Mouse (Mus musculus): ENCODE results near the gene 9630041A04Rik. TPM values are rescaled to one million over a fixed set of nuclear protein-coding genes. Genes with fewer than 3 reads are reported as not detected.

9630041A04Rik gene
- total RNA-seq, 1 experiment: not detected

DNA sequence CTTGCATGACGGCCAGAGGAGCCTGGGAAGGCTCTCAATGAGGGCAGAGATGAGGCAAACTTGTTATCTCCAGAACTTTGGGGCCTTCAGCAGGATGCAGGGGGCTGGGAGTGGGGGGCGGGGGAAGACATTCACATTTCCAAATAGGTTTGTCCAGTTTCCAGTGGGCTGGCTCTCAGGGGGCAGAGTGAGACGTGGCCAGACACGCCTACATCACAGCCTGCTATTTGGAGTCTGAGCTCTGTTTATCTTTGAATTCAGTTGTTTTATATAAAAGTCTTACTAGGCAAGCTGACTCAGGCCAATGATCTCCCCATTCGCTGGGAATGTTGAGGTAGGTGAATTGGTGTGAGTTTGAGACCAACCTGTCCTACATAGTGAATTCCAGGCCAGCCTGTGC lies 1.5 kb downstream of the 9630041A04Rik start:
- no peak for DNase-seq (ENCODE audit: low read depth, low spot score)
- Histone ChIP-seq H3K27ac (ENCODE audit: insufficient read depth, low read depth, low read length, poor library complexity, severe bottlenecking) (no peak overlapping the region), H3K36me3 (ENCODE audit: control insufficient read depth, insufficient read depth, low read length, poor library complexity, severe bottlenecking) (no peaks in the 10 kb centered on the region), H3K4me3 (ENCODE audit: insufficient read depth in 1 of 2, low read depth in 1 of 2, low read length in 2 of 2, poor library complexity in 1 of 2, severe bottlenecking in 1 of 2) (no peak overlapping the region), H3K4me1 (ENCODE audit: control insufficient read depth in 2 of 2, insufficient read depth in 2 of 2, low read length in 2 of 2, poor library complexity in 1 of 2) (no peaks in the 10 kb centered on the region), H3K9me3 (ENCODE audit: control insufficient read depth, insufficient read depth, low read depth, low read length) (no peaks in the 10 kb centered on the region), H3K9ac (ENCODE audit: insufficient read depth, low read depth, low read length, poor library complexity, severe bottlenecking) (no peak overlapping the region)
- TF ChIP-seq MAFK (IDR thresholded peaks at IDR 0.05; ENCODE audit: insufficient read depth, low read depth, low read length): no peak
- TF ChIP-seq CHD2 (IDR thresholded peaks at IDR 0.05; ENCODE audit: low read depth, low read length): no peak
- no peak for TF ChIP-seq HCFC1 (IDR thresholded peaks at IDR 0.05; ENCODE audit: borderline replicate concordance, insufficient read depth, low read length)
- no peak for TF ChIP-seq ZNF384 (IDR thresholded peaks at IDR 0.05; ENCODE audit: low read depth, low read length)
- no peak for TF ChIP-seq ZC3H11A (IDR thresholded peaks at IDR 0.05; ENCODE audit: borderline replicate concordance, low read depth, low read length)
- in situ Hi-C loops (cut with MboI; ENCODE audit: low sequenced_read_pairs in 2 of 2, unreplicated experiment in 2 of 2): no loop called here

DNA sequence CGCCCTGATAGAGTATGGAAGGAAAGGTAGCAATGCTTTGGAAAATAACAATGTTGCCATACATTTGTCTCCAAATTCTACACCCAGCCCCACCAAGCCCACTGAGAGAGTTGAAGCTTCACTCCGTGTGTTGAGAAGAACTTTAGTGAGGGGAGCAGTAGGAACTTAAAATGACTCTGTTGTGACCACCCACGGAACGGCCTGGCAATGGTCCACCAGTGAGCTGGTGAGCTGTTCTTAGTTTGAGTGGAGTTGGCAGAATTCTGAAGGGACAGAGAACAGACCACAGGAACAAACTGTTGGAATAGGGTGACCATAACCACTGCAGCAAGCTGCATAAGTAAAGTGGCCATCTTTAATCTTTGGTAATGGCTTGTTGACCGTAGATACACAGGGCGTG lies 7.0 kb downstream of the 9630041A04Rik start:
- H3K4me1 ChIP-seq (ENCODE audit: control insufficient read depth in 2 of 2, insufficient read depth in 2 of 2, low read length in 2 of 2, poor library complexity in 1 of 2): no peaks in the 10 kb centered on the region
- TF ChIP-seq ZC3H11A (IDR thresholded peaks at IDR 0.05; ENCODE audit: borderline replicate concordance, low read depth, low read length) (no peak), MAFK (IDR thresholded peaks at IDR 0.05; ENCODE audit: insufficient read depth, low read depth, low read length) (no peak), HCFC1 (IDR thresholded peaks at IDR 0.05; ENCODE audit: borderline replicate concordance, insufficient read depth, low read length) (no peak), ZNF384 (IDR thresholded peaks at IDR 0.05; ENCODE audit: low read depth, low read length) (no peak), CHD2 (IDR thresholded peaks at IDR 0.05; ENCODE audit: low read depth, low read length) (no peak)
- no peak overlapping the region for H3K9ac ChIP-seq (ENCODE audit: insufficient read depth, low read depth, low read length, poor library complexity, severe bottlenecking)
- in situ Hi-C loops (cut with MboI; ENCODE audit: low sequenced_read_pairs in 2 of 2, unreplicated experiment in 2 of 2): no loop called here
- no peaks in the 10 kb centered on the region for H3K36me3 ChIP-seq (ENCODE audit: control insufficient read depth, insufficient read depth, low read length, poor library complexity, severe bottlenecking)
- H3K27ac ChIP-seq (ENCODE audit: insufficient read depth, low read depth, low read length, poor library complexity, severe bottlenecking): no peak overlapping the region
- H3K4me3 ChIP-seq (ENCODE audit: insufficient read depth in 1 of 2, low read depth in 1 of 2, low read length in 2 of 2, poor library complexity in 1 of 2, severe bottlenecking in 1 of 2): no peak overlapping the region
- DNase-seq (ENCODE audit: low read depth, low spot score): no peak
- no peaks in the 10 kb centered on the region for H3K9me3 ChIP-seq (ENCODE audit: control insufficient read depth, insufficient read depth, low read depth, low read length)

- Histone ChIP-seq H3K4me1 (ENCODE audit: control insufficient read depth in 2 of 2, insufficient read depth in 2 of 2, low read length in 2 of 2, poor library complexity in 1 of 2) (no peaks in the 10 kb centered on the region), H3K36me3 (ENCODE audit: control insufficient read depth, insufficient read depth, low read length, poor library complexity, severe bottlenecking) (no peaks in the 10 kb centered on the region), H3K27ac (ENCODE audit: insufficient read depth, low read depth, low read length, poor library complexity, severe bottlenecking) (no peak overlapping the region), H3K9me3 (ENCODE audit: control insufficient read depth, insufficient read depth, low read depth, low read length) (no peaks in the 10 kb centered on the region), H3K9ac (ENCODE audit: insufficient read depth, low read depth, low read length, poor library complexity, severe bottlenecking) (no peak overlapping the region), H3K4me3 (ENCODE audit: insufficient read depth in 1 of 2, low read depth in 1 of 2, low read length in 2 of 2, poor library complexity in 1 of 2, severe bottlenecking in 1 of 2) (no peak overlapping the region)
- DNase-seq (ENCODE audit: low read depth, low spot score): no peak
- TF ChIP-seq MAFK (IDR thresholded peaks at IDR 0.05; ENCODE audit: insufficient read depth, low read depth, low read length) (no peak), HCFC1 (IDR thresholded peaks at IDR 0.05; ENCODE audit: borderline replicate concordance, insufficient read depth, low read length) (no peak), CHD2 (IDR thresholded peaks at IDR 0.05; ENCODE audit: low read depth, low read length) (no peak), ZC3H11A (IDR thresholded peaks at IDR 0.05; ENCODE audit: borderline replicate concordance, low read depth, low read length) (no peak), ZNF384 (IDR thresholded peaks at IDR 0.05; ENCODE audit: low read depth, low read length) (no peak)
- in situ Hi-C loops (cut with MboI; ENCODE audit: low sequenced_read_pairs in 2 of 2, unreplicated experiment in 2 of 2): no loop called here
Measured at GRCm38 (mm10) chr9:101870034-101870433, 8.4 kb downstream of the 9630041A04Rik start.

GRCm38 (mm10) chr9:101875306-101875705 lies 13.7 kb downstream of the 9630041A04Rik start:
- no peaks in the 10 kb centered on the region for H3K36me3 ChIP-seq (ENCODE audit: control insufficient read depth, insufficient read depth, low read length, poor library complexity, severe bottlenecking)
- no peak overlapping the region for H3K9ac ChIP-seq (ENCODE audit: insufficient read depth, low read depth, low read length, poor library complexity, severe bottlenecking)
- no peak overlapping the region for H3K4me3 ChIP-seq (ENCODE audit: insufficient read depth in 1 of 2, low read depth in 1 of 2, low read length in 2 of 2, poor library complexity in 1 of 2, severe bottlenecking in 1 of 2)
- TF ChIP-seq MAFK (IDR thresholded peaks at IDR 0.05; ENCODE audit: insufficient read depth, low read depth, low read length) (no peak), ZC3H11A (IDR thresholded peaks at IDR 0.05; ENCODE audit: borderline replicate concordance, low read depth, low read length) (no peak), ZNF384 (IDR thresholded peaks at IDR 0.05; ENCODE audit: low read depth, low read length) (no peak)
- no peak for DNase-seq (ENCODE audit: low read depth, low spot score)
- no peak overlapping the region for H3K27ac ChIP-seq (ENCODE audit: insufficient read depth, low read depth, low read length, poor library complexity, severe bottlenecking)
- in situ Hi-C loops (cut with MboI; ENCODE audit: low sequenced_read_pairs in 2 of 2, unreplicated experiment in 2 of 2): no loop called here
- H3K4me1 ChIP-seq (ENCODE audit: control insufficient read depth in 2 of 2, insufficient read depth in 2 of 2, low read length in 2 of 2, poor library complexity in 1 of 2): no peaks in the 10 kb centered on the region
- H3K9me3 ChIP-seq (ENCODE audit: control insufficient read depth, insufficient read depth, low read depth, low read length): no peaks in the 10 kb centered on the region
